Mouse (Mus musculus) granulocyte monocyte progenitor cell, adult 5-6 weeks (primary cell): ENCODE results near the gene Ppp6r1. TPM values are rescaled to one million over a fixed set of nuclear protein-coding genes. Genes with fewer than 3 reads are reported as not detected.
A peak's percentile ranks its signal among the peaks of the same experiment; 100 is the strongest.

Experiments
- ATAC-seq: replicated peaks from 2 replicates; pipeline ENCODE4 v1.8.0; 2016; ENCODE audit warnings: mild to moderate bottlenecking, moderate TSS enrichment, inconsistent platforms; ENCODE audit not compliant: poor library complexity, severe bottlenecking
- total RNA-seq, 2 experiments: library from RNA; stranded (forward) in 1 of 2; stranded (reverse) in 1 of 2; fragments of 200-712, 200-1000 nt in 1 of 2; fragments of >200 nt in 1 of 2; fragmentation: Nextera tagmentation in 1 of 2; gene quantifications; 2 replicates each; pipeline ENCODE4 v1.2.3; 2014 to 2017

The Ppp6r1 gene
- total RNA-seq, 2 experiments from 2014 or later: 134 to 146 TPM

DNA sequence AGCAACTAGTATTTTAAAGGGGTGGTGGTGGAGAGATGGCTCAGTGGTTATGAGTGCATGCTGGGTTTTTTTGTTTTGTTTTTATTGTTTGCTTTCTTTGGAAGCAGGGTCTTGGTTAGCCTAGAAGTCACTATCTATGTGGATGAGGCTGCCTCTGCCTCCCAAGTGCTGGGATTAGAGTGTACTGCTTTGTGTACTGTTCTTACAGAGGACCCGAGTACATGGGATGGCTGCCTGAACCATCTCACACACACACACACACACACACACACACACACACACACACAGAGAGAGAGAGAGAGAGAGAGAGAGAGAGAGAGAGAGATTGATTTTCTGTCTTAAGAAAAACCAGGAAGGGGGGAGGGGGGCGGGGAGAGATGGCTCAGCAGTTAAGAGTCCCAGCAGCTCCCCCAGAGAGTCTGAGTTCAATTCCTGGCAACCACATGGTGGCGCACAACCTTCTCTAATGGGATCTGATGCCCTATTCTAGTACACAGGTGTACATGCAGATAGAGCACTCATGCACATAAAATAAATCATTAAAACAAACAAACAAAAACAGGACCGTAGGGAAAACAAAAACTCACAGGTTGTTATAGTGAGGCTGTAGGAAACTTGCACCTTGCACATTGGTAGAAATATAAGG is 35.2 kb downstream of the Ppp6r1 start:
- ATAC-seq: 0 out of 2 replicates have a peak, but pooled peaks have one; percentile 26

DNA sequence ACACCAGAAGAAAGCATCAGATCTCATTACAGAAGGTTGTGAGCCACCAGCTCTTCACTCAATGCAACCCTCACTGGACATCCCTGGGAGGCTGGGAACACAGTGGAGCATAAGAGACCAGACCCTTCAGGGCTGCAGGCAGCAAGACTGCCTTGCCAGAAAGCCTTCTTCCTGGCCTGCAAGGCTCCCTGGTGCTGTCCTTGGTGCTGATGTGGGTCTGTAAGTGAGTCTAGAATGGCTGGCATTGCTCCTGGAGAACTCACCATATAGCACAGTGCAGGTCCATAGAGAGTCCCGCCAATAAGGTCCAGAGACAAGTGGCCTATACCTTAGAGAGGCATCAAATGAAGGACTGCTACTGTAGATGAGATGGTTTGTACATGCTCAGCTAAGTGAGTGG is 38.8 kb downstream of the Ppp6r1 start:
- peak; percentile 81 for ATAC-seq

DNA sequence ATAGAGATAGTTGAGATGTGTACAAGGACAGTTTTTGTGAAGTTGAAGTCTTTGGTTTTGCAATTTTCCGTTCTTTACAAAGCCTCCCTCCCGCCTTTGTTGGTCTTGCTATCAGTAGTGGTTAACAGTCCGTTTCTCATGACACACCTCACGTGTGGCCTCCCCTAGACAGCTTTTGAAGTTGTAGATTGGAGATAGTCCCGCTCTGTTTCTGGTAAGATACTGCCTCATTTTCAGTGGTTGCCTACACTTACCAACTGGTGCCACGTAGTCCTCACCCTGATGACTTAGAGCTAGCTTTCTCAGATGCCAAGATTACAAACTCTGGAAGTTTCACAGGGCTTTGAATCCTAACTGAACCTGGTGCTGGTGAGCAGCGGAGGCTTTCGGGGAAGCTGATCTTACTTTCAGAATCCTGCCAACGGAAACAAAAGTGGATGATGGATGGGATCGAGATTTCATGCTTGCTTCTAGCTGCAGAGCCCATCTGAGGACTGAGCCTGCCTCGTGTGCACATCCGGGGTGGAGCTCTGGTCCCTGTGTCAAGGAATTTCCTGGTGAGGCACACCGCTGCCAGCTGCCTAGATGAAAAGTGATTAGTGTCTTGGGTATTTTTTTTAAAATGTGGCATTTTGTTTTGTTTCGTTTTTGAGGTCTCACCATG is 44.9 kb downstream of the Ppp6r1 start:
- peak; percentile 80 for ATAC-seq

DNA sequence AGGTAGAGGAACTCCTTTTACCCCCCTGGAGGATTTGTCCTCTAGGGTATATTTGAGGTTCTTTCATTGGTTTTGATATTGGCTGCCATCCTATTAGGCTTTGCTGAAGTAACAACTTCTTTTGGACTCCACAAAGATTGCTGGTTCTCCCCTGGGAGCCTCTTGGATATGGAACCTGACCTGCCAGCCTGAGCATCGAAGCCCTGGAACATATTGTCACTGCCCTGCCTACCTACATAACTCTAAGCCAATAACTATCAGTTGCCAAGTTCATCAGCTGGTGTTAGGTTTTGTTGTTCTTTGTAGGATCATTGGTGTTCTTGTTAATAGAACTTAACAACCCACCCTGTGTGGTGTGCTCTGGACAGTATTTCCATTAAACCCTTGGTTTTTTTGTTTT is 45.9 kb downstream of the Ppp6r1 start:
- no peak for ATAC-seq

DNA sequence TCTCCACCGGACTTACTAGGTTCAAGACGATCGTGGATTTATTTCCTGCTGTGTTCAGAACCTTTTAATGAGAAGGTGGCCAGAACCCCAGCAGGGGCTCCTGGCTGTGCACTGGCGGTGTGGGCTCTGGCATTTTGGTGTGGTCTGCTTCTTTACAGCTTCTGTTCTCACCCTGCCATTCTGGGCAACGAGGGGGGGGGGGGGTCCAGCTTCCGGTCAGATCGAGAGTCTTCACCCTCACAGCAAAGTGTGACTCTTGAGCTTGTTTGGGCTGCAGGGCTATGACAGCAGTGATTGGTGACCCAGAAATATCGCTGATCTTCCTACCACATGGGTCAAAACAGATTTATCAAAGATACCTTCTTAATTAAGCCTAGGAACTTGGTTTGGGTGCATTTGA is 46.4 kb downstream of the Ppp6r1 start:
- ATAC-seq: no peak

DNA sequence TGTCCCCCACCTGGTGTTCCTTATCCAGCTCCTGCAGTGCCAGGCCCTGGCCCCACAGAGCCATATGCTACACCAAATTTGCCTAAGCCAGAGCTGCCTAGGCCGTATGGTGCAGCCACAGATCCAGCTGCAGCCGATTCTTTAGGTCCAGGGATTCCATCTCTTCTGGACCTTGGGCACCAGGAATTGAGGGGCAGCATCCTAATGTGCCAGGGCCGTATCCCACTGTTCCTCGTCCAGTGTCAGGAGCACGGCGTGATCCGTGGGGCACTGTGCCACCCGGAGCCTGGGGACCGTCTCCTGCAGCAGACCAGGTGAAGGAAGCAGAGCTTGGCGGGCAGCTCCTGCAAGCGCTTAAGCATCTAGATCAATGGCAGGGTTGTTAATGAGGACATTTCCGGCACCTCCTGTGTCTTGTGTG is 46.9 kb downstream of the Ppp6r1 start:
- ATAC-seq: no peak

DNA sequence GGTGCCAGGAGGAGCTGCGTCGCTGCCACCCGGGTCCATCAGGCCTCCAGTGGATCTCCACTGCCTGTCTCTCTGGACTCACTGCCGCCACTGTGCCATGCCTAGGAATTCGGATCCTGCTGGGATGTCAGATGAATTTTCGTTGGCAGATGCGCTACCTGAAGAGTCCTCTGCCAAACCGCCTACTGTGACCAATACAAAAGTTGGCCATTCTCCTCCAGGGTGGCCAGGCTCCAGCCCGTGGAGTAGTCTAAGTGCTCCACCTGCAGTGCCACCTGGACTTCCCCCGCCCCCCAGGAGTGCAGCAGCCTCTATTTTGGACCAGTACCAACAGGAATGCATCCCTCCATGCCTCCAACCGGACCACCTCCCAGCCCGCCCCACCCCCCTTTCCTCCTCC is 47.3 kb downstream of the Ppp6r1 start:
- ATAC-seq: no peak

DNA sequence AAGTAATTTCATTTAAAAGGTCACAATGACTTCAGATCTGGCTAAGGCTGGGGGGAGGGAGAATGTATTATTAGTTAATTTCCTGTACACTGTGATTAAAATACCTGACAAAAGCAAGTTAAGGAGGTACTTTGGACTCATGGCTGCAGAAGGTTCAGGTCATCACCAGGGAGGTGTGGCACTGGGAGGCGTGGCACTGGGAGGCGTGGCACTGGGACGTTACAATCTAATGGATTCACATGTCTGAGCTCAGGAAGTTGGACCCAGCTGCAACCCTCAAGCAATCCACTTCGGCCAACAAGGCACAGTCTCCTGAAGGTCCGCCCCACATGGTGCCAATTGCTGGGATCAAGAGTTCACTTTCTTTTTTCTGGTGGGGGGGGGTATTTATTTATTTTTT is 50.8 kb downstream of the Ppp6r1 start:
- no peak for ATAC-seq

DNA sequence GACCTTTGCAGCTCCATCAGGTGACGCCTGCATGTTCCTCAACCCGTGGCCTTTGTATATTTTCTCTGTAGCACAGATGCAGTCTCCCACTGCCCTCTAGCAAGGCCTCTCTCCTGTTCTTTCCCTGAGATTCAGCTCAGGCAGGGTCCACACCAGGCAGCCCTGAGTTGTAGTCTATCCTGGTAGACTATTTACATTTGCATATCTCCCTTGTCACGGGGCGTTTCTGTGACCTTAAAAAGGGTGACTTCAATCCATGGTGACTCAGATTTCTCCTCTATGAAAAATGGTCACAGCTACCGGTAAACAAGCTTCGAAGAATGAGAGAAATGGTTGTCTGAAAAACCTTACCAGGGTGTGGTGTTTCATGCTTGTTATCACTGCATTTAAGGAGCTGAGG is 54.9 kb downstream of the Ppp6r1 start, which contains the start of gene Ptprh:
Gene Ptprh, minus strand, starts transcription at position 169 of the 400 bp plus-strand sequence.
- no peak for ATAC-seq

DNA sequence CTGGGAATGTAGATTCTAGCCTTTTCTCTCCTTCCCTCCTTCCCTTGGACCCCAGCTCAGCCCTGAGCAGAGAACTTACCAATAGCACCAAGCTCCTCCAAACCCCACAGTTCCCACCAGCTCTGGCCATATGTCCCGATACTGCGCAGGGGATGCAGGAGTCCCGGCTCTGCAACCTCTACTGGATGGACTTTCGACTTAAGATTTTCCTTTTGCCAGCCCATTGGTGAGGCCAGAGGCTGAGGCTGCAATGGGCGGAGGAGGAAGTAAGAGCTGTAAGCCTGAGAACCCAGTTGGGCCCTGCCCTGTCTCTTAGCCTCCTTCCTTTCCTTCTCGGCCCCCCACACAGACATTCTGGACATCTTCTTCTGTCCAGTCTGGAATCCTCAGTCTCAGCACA is 55.9 kb downstream of the Ppp6r1 start:
- ATAC-seq: no peak

DNA sequence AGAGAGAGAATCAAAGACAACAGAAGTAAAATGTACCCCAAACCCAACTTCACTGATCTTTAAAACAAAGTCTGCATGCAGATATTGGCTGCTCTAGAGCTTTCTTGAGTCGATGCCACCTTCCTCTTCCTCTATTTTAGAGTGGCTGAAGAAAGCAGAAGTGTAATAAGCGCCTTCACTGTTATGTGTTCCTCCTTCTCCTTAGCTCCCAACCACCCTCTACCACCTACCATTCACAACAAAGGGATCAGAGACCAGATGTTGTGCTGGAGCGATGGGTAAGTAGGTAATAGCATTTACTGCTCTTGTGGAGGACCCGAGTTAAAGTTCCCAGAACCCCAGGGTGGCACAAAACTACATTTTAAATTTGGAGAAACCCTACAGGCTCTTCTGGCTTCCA is 61.8 kb downstream of the Ppp6r1 start:
- peak; percentile 90 for ATAC-seq

Other genes with a start within 250 kb of the Ppp6r1 start
- 9.1 and 12.1 TPM in 2 replicates for gene Rdh13, start 213.4 kb downstream of the Ppp6r1 start, total RNA-seq (2014; fragmentation: Nextera tagmentation)
- 11.9 and 21.9 TPM in 2 replicates for gene Rdh13, start 213.4 kb downstream of the Ppp6r1 start, total RNA-seq (2017)
- gene Eps8l1, start 198.3 kb downstream of the Ppp6r1 start, total RNA-seq (2014; fragmentation: Nextera tagmentation): 5.0 and 7.7 TPM in 2 replicates
- 1.6 and 7.1 TPM in 2 replicates for gene Eps8l1, start 198.3 kb downstream of the Ppp6r1 start, total RNA-seq (2017)
- gene Ppp1r12c, start 157.3 kb downstream of the Ppp6r1 start, total RNA-seq (2014; fragmentation: Nextera tagmentation): 92.2 and 131 TPM in 2 replicates
- gene Ppp1r12c, start 157.3 kb downstream of the Ppp6r1 start, total RNA-seq (2017): 99.6 and 109 TPM in 2 replicates
- gene Tnnt1, start 142.6 kb downstream of the Ppp6r1 start, total RNA-seq (2014; fragmentation: Nextera tagmentation): 7.3 and 16.1 TPM in 2 replicates
- 14.1 and 22.3 TPM in 2 replicates for gene Tnnt1, start 142.6 kb downstream of the Ppp6r1 start, total RNA-seq (2017)
- gene Tnni3, start 134.8 kb downstream of the Ppp6r1 start, total RNA-seq (2014; fragmentation: Nextera tagmentation): 17.0 TPM in 1 of 2 replicates, not detected in the other
- gene Tnni3, start 134.8 kb downstream of the Ppp6r1 start, total RNA-seq (2017): 2.7 and 4.1 TPM in 2 replicates
- 0.81 and 2.5 TPM in 2 replicates for gene Dnaaf3, start 126.6 kb downstream of the Ppp6r1 start, total RNA-seq (2014; fragmentation: Nextera tagmentation)
- 0.43 and 0.88 TPM in 2 replicates for gene Dnaaf3, start 126.6 kb downstream of the Ppp6r1 start, total RNA-seq (2017)
- gene Syt5, start 111.5 kb downstream of the Ppp6r1 start, total RNA-seq (2014; fragmentation: Nextera tagmentation): not detected in 2 replicates
- gene Syt5, start 111.5 kb downstream of the Ppp6r1 start, total RNA-seq (2017): not detected in 2 replicates
- not detected in 2 replicates for gene Ptprh, start 55.0 kb downstream of the Ppp6r1 start, total RNA-seq (2014; fragmentation: Nextera tagmentation)
- not detected in 2 replicates for gene Ptprh, start 55.0 kb downstream of the Ppp6r1 start, total RNA-seq (2017)
- 24.5 and 28.0 TPM in 2 replicates for gene Tmem86b, start 27.6 kb downstream of the Ppp6r1 start, total RNA-seq (2014; fragmentation: Nextera tagmentation)
- 17.5 and 26.2 TPM in 2 replicates for gene Tmem86b, start 27.6 kb downstream of the Ppp6r1 start, total RNA-seq (2017)
- gene Hspbp1, start 26.0 kb upstream of the Ppp6r1 start, total RNA-seq (2014; fragmentation: Nextera tagmentation): 29.3 and 30.7 TPM in 2 replicates
- 21.9 and 23.7 TPM in 2 replicates for gene Hspbp1, start 26.0 kb upstream of the Ppp6r1 start, total RNA-seq (2017)
- gene Brsk1, start 31.6 kb upstream of the Ppp6r1 start, total RNA-seq (2014; fragmentation: Nextera tagmentation): not detected in 2 replicates
- not detected in 2 replicates for gene Brsk1, start 31.6 kb upstream of the Ppp6r1 start, total RNA-seq (2017)
- 32.7 and 33.4 TPM in 2 replicates for gene Tmem150b, start 66.2 kb upstream of the Ppp6r1 start, total RNA-seq (2014; fragmentation: Nextera tagmentation)
- 13.5 and 18.5 TPM in 2 replicates for gene Tmem150b, start 66.2 kb upstream of the Ppp6r1 start, total RNA-seq (2017)
- gene Kmt5c, start 81.1 kb upstream of the Ppp6r1 start, total RNA-seq (2014; fragmentation: Nextera tagmentation): 62.7 and 107 TPM in 2 replicates
- 58.5 and 74.7 TPM in 2 replicates for gene Kmt5c, start 81.1 kb upstream of the Ppp6r1 start, total RNA-seq (2017)
- gene Cox6b2, start 94.1 kb upstream of the Ppp6r1 start, total RNA-seq (2014; fragmentation: Nextera tagmentation): 50.3 and 69.2 TPM in 2 replicates
- gene Cox6b2, start 94.1 kb upstream of the Ppp6r1 start, total RNA-seq (2017): 28.9 and 30.7 TPM in 2 replicates
- gene Fam71e2, start 112.3 kb upstream of the Ppp6r1 start, total RNA-seq (2014; fragmentation: Nextera tagmentation): not detected in 2 replicates
- gene Fam71e2, start 112.3 kb upstream of the Ppp6r1 start, total RNA-seq (2017): not detected in 2 replicates
- gene Il11, start 123.8 kb upstream of the Ppp6r1 start, total RNA-seq (2014; fragmentation: Nextera tagmentation): not detected in 2 replicates
- gene Il11, start 123.8 kb upstream of the Ppp6r1 start, total RNA-seq (2017): not detected in 2 replicates
- not detected in 2 replicates for gene Tmem190, start 123.9 kb upstream of the Ppp6r1 start, total RNA-seq (2014; fragmentation: Nextera tagmentation)
- not detected in 2 replicates for gene Tmem190, start 123.9 kb upstream of the Ppp6r1 start, total RNA-seq (2017)
- gene Tmem238, start 130.6 kb upstream of the Ppp6r1 start, total RNA-seq (2014; fragmentation: Nextera tagmentation): 3.2 and 6.2 TPM in 2 replicates
- gene Tmem238, start 130.6 kb upstream of the Ppp6r1 start, total RNA-seq (2017): 4.6 and 7.6 TPM in 2 replicates
- 1,827 and 2,944 TPM in 2 replicates for gene Rpl28, start 133.9 kb upstream of the Ppp6r1 start, total RNA-seq (2014; fragmentation: Nextera tagmentation)
- 828 and 1,139 TPM in 2 replicates for gene Rpl28, start 133.9 kb upstream of the Ppp6r1 start, total RNA-seq (2017)
- gene Ube2s, start 153.6 kb upstream of the Ppp6r1 start, total RNA-seq (2014; fragmentation: Nextera tagmentation): 236 and 240 TPM in 2 replicates
- 230 and 245 TPM in 2 replicates for gene Ube2s, start 153.6 kb upstream of the Ppp6r1 start, total RNA-seq (2017)
- not detected in 2 replicates for gene Shisa7, start 185.7 kb upstream of the Ppp6r1 start, total RNA-seq (2014; fragmentation: Nextera tagmentation)
- not detected in 2 replicates for gene Shisa7, start 185.7 kb upstream of the Ppp6r1 start, total RNA-seq (2017)
- gene Isoc2b, start 211.2 kb upstream of the Ppp6r1 start, total RNA-seq (2014; fragmentation: Nextera tagmentation): 11.8 and 13.2 TPM in 2 replicates
- gene Isoc2b, start 211.2 kb upstream of the Ppp6r1 start, total RNA-seq (2017): 43.0 and 72.6 TPM in 2 replicates
- 5.3 and 7.9 TPM in 2 replicates for gene Isoc2a, start 218.1 kb upstream of the Ppp6r1 start, total RNA-seq (2014; fragmentation: Nextera tagmentation)
- 7.9 and 10.7 TPM in 2 replicates for gene Isoc2a, start 218.1 kb upstream of the Ppp6r1 start, total RNA-seq (2017)
- not detected in 2 replicates for gene Gm36210, start 247.5 kb upstream of the Ppp6r1 start, total RNA-seq (2014; fragmentation: Nextera tagmentation)
- gene Gm36210, start 247.5 kb upstream of the Ppp6r1 start, total RNA-seq (2017): not detected in 2 replicates